In the genomic region with DNA sequence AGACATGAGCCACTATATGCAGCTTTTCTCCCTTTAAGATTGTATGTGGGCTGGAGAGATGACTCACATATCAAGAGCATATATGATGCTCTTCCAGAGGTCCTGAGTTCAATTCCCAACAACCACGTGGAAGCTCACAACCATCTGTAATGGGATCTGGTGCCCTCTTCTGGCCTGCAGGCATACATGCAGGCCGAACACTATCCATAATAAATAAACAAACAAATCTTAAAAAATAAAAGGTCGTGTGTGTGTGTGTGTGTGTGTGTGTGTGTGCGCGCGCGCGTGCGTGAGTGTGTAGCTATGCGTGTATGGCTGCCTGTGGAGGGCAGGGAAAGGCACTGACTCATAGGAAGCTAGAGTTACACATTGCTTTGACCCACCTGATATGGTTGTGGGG, we compare ENCODE assay signal across 17 mouse cellular contexts. TPM values are rescaled to one million over a fixed set of nuclear protein-coding genes. Genes with fewer than 3 reads are reported as not detected.
A peak's percentile ranks its signal among the peaks of the same experiment; 100 is the strongest.
DNase-seq lines count a peak whose midpoint lies in the region; ATAC-seq and TF ChIP-seq lines count a peak whose summit lies in the region.
"Had no signal": no experiment of that assay in that cellular context is flagged by ENCODE, and none has a peak within 500 bp of the region (broad histone marks: within the 10 kb centered on the region; RNA-seq: fewer than 3 reads in every experiment).

No protein-coding gene starts in this region.

- no peak for DNase-seq in heart, postnatal 0 days (ENCODE audit: low spot score)
- DNase-seq in heart, embryonic 10.5 days (ENCODE audit: low spot score), result no peak
- no peak for DNase-seq in frontal cortex, postnatal 36 days (ENCODE audit: low spot score in 2 of 2)
- DNase-seq: adrenal gland, postnatal 10 days; cerebellum, adult 8-10 months; kidney, postnatal 4 days; left cerebral cortex, postnatal 4 days; right cerebral cortex, postnatal 25 days; thymus, postnatal 14 days had no signal

- peaks cover 5% of the 10 kb centered on the region for H3K36me3 ChIP-seq in heart, postnatal 0 days (replicated peaks; ENCODE audit: control insufficient read depth, insufficient read depth, low read length)
- peaks cover 14% of the 10 kb centered on the region for H3K36me3 ChIP-seq in heart, embryonic 10.5 days
- H3K36me3 ChIP-seq in megakaryocyte, embryonic 14.5 days (replicated peaks; ENCODE audit: low read length), result peaks cover 12% of the 10 kb centered on the region
- H3K36me3 ChIP-seq in E14TG2a.4 (ENCODE audit: insufficient read depth, low read length), result peaks cover 12% of the 10 kb centered on the region

- no peak for ATAC-seq in heart, postnatal 0 days (ENCODE audit: insufficient read depth, low read depth)
- ATAC-seq in megakaryocyte, adult 5-6 weeks (ENCODE audit: poor library complexity, severe bottlenecking), result no peak
- ATAC-seq in inflammation-experienced regulatory T-cells, adult 6 months, result peak; percentile 16
- no peak for ATAC-seq in megakaryocyte progenitor cell, adult 5-6 weeks (replicated peaks; ENCODE audit: poor library complexity)
- ATAC-seq: forebrain, embryonic 15.5 days had no signal

- H3K27me3 ChIP-seq in heart, postnatal 0 days (ENCODE audit: control insufficient read depth, insufficient read depth, low read length), result no peaks in the 10 kb centered on the region
- H3K27me3 ChIP-seq in heart, embryonic 10.5 days (ENCODE audit: insufficient read depth, poor library complexity, severe bottlenecking), result no peaks in the 10 kb centered on the region
- peaks cover 5% of the 10 kb centered on the region for H3K27me3 ChIP-seq in megakaryocyte, embryonic 14.5 days (replicated peaks)
- peaks cover 11% of the 10 kb centered on the region for H3K27me3 ChIP-seq in E14TG2a.4 (ENCODE audit: insufficient read depth, low read length)
- H3K27me3 ChIP-seq: embryonic facial prominence, embryonic 12.5 days; forebrain, embryonic 15.5 days; neural tube, embryonic 13.5 days had no signal

- H3K9ac ChIP-seq in heart, postnatal 0 days (replicated peaks; ENCODE audit: low read depth, low read length), result no peak overlapping the region

- TF ChIP-seq EP300 in heart, postnatal 0 days (IDR thresholded peaks at IDR 0.05; ENCODE audit: low read depth), result no peak

- TF ChIP-seq CTCF in heart, postnatal 0 days (IDR thresholded peaks at IDR 0.05; ENCODE audit: low read depth), result peak; percentile 59
- TF ChIP-seq CTCF in E14TG2a.4 (conservative IDR thresholded peaks at IDR 0.05; ENCODE audit: low read length), result peak; percentile 47

- 60% methylated on average over 10 of the region's 10 CpGs for WGBS in heart, postnatal 0 days
- 58% methylated on average over 10 of the region's 10 CpGs for WGBS in heart, embryonic 10.5 days

- H3K4me1 ChIP-seq in heart, postnatal 0 days (ENCODE audit: control insufficient read depth, insufficient read depth), result peaks cover 7% of the 10 kb centered on the region; the same call in 1 of the 2 replicates
- peaks cover 20% of the 10 kb centered on the region for H3K4me1 ChIP-seq in heart, embryonic 10.5 days
- H3K4me1 ChIP-seq in megakaryocyte, embryonic 14.5 days, result peaks cover 38% of the 10 kb centered on the region
- peaks cover 39% of the 10 kb centered on the region for H3K4me1 ChIP-seq in E14TG2a.4 (replicated peaks; ENCODE audit: low read depth, low read length)

- no peak overlapping the region for H3K4me2 ChIP-seq in heart, postnatal 0 days (ENCODE audit: low read depth, low read length)

- no peak overlapping the region for H3K4me3 ChIP-seq in heart, postnatal 0 days (ENCODE audit: low read depth, low read length)
- no peak overlapping the region for H3K4me3 ChIP-seq in heart, embryonic 10.5 days
- H3K4me3 ChIP-seq in megakaryocyte, embryonic 14.5 days (replicated peaks), result peak overlapping the region; percentile 10
- H3K4me3 ChIP-seq in E14TG2a.4 (replicated peaks; ENCODE audit: low read length), result no peak overlapping the region

- no peaks in the 10 kb centered on the region for H3K9me3 ChIP-seq in heart, postnatal 0 days (replicated peaks; ENCODE audit: control insufficient read depth, low read length)
- H3K9me3 ChIP-seq in heart, embryonic 10.5 days, result no peaks in the 10 kb centered on the region
- peaks cover 3% of the 10 kb centered on the region; the same call in 1 of the 2 replicates for H3K9me3 ChIP-seq in megakaryocyte, embryonic 14.5 days
- H3K9me3 ChIP-seq in E14TG2a.4 (ENCODE audit: low read length), result no peaks in the 10 kb centered on the region
- H3K9me3 ChIP-seq: embryonic facial prominence, embryonic 12.5 days; forebrain, embryonic 15.5 days; neural tube, embryonic 13.5 days had no signal

- no peak overlapping the region for H3K27ac ChIP-seq in heart, postnatal 0 days (ENCODE audit: low read depth)
- H3K27ac ChIP-seq in heart, embryonic 10.5 days, result no peak overlapping the region
- H3K27ac ChIP-seq: embryonic facial prominence, embryonic 12.5 days; forebrain, embryonic 15.5 days; neural tube, embryonic 13.5 days had no signal

RNA-seq across cellular contexts. Expression of a gene that starts 1.2 kb away (rescaled TPM):
- total RNA-seq in heart, postnatal 0 days (2014; rRNA removed; ENCODE audit: low replicate concordance), result 50.2 and 84.8 TPM in 2 replicates
- polyA plus RNA-seq in heart, postnatal 0 days (2015; fragmentation: Nextera tagmentation; extraction: Ambion mirVana), result 271 and 286 TPM in 2 replicates
- polyA plus RNA-seq in heart, embryonic 10.5 days (2016; fragmentation: Nextera tagmentation; extraction: Ambion mirVana), result 289 and 326 TPM in 2 replicates
- polyA plus RNA-seq in megakaryocyte, embryonic 14.5 days (2012; ENCODE audit: insufficient read depth, low replicate concordance), result 56.4 and 173 TPM in 2 replicates
- total RNA-seq in megakaryocyte, adult 5-6 weeks (2015), result 46.0 and 49.2 TPM in 2 replicates
- total RNA-seq in megakaryocyte, adult 5-6 weeks (2017), result 39.6 and 54.1 TPM in 2 replicates
- polyA plus RNA-seq in inflammation-experienced regulatory T-cells, adult 6 months (2017; shearing (Covaris generic)), result 100 to 1,000 TPM; 109 to 122 (median 116) TPM
- 76.7 and 114 TPM in 2 replicates for total RNA-seq in megakaryocyte progenitor cell, adult 5-6 weeks (2015)
- total RNA-seq in megakaryocyte progenitor cell, adult 5-6 weeks (2017), result 88.6 and 104 TPM in 2 replicates

RNA-seq across cellular contexts. Expression of a gene that starts 1.4 kb away (rescaled TPM):
- total RNA-seq in heart, postnatal 0 days (2014; rRNA removed; ENCODE audit: low replicate concordance), result 2.2 TPM in 1 of 2 replicates, not detected in the other
- polyA plus RNA-seq in heart, postnatal 0 days (2015; fragmentation: Nextera tagmentation; extraction: Ambion mirVana), result 8.8 and 10.7 TPM in 2 replicates
- 6.0 and 8.1 TPM in 2 replicates for polyA plus RNA-seq in heart, embryonic 10.5 days (2016; fragmentation: Nextera tagmentation; extraction: Ambion mirVana)
- 4.1 TPM in 1 of 2 replicates, not detected in the other for polyA plus RNA-seq in megakaryocyte, embryonic 14.5 days (2012; ENCODE audit: insufficient read depth, low replicate concordance)
- total RNA-seq in megakaryocyte, adult 5-6 weeks (2015), result not detected in 2 replicates
- not detected in 2 replicates for total RNA-seq in megakaryocyte, adult 5-6 weeks (2017)
- 1 to 10 TPM; 5.4 to 7.1 (median 5.9) TPM for polyA plus RNA-seq in inflammation-experienced regulatory T-cells, adult 6 months (2017; shearing (Covaris generic))
- total RNA-seq in megakaryocyte progenitor cell, adult 5-6 weeks (2015), result 0.99 TPM in 1 of 2 replicates, not detected in the other
- total RNA-seq in megakaryocyte progenitor cell, adult 5-6 weeks (2017), result not detected in 2 replicates

RNA-seq across cellular contexts. Expression of a gene that starts 25.4 kb away (rescaled TPM):
- total RNA-seq in heart, postnatal 0 days (2014; rRNA removed; ENCODE audit: low replicate concordance), result 0.31 and 0.53 TPM in 2 replicates
- 0.12 and 0.34 TPM in 2 replicates for polyA plus RNA-seq in heart, postnatal 0 days (2015; fragmentation: Nextera tagmentation; extraction: Ambion mirVana)
- 0.34 and 1.6 TPM in 2 replicates for polyA plus RNA-seq in heart, embryonic 10.5 days (2016; fragmentation: Nextera tagmentation; extraction: Ambion mirVana)
- polyA plus RNA-seq in megakaryocyte, embryonic 14.5 days (2012; ENCODE audit: insufficient read depth, low replicate concordance), result not detected in 2 replicates
- not detected in 2 replicates for total RNA-seq in megakaryocyte, adult 5-6 weeks (2015)
- total RNA-seq in megakaryocyte, adult 5-6 weeks (2017), result not detected in 2 replicates
- polyA plus RNA-seq in inflammation-experienced regulatory T-cells, adult 6 months (2017; shearing (Covaris generic)), result not detected
- not detected in 2 replicates for total RNA-seq in megakaryocyte progenitor cell, adult 5-6 weeks (2015)
- not detected in 2 replicates for total RNA-seq in megakaryocyte progenitor cell, adult 5-6 weeks (2017)

RNA-seq across cellular contexts. Expression of a gene that starts 30.9 kb away (rescaled TPM):
- total RNA-seq in heart, postnatal 0 days (2014; rRNA removed; ENCODE audit: low replicate concordance), result 45.9 and 52.9 TPM in 2 replicates
- 13.2 and 19.0 TPM in 2 replicates for polyA plus RNA-seq in heart, postnatal 0 days (2015; fragmentation: Nextera tagmentation; extraction: Ambion mirVana)
- 13.1 and 14.5 TPM in 2 replicates for polyA plus RNA-seq in heart, embryonic 10.5 days (2016; fragmentation: Nextera tagmentation; extraction: Ambion mirVana)
- 2.0 and 8.4 TPM in 2 replicates for polyA plus RNA-seq in megakaryocyte, embryonic 14.5 days (2012; ENCODE audit: insufficient read depth, low replicate concordance)
- total RNA-seq in megakaryocyte, adult 5-6 weeks (2015), result 4.4 and 6.1 TPM in 2 replicates
- total RNA-seq in megakaryocyte, adult 5-6 weeks (2017), result 3.6 and 6.3 TPM in 2 replicates
- polyA plus RNA-seq in inflammation-experienced regulatory T-cells, adult 6 months (2017; shearing (Covaris generic)), result 10 to 100 TPM in 2 of 3 experiments, 1 to 10 TPM in 1; 7.0 to 20.8 (median 13.3) TPM
- total RNA-seq in megakaryocyte progenitor cell, adult 5-6 weeks (2015), result 4.8 and 5.6 TPM in 2 replicates
- 3.6 and 5.5 TPM in 2 replicates for total RNA-seq in megakaryocyte progenitor cell, adult 5-6 weeks (2017)
